Mouse (Mus musculus): Measurements from ENCODE around the gene Chn2. TPM values are rescaled to one million over a fixed set of nuclear protein-coding genes. Genes with fewer than 3 reads are reported as not detected.
"Not testable (repeated sequence)": the region's sequence is repeated elsewhere in the genome, so short reads cannot be mapped to it uniquely, and the experiment has no call there.

Gene Chn2
- polyA plus RNA-seq, 1 experiment from 2014 or later, result 10.6 TPM

DNA sequence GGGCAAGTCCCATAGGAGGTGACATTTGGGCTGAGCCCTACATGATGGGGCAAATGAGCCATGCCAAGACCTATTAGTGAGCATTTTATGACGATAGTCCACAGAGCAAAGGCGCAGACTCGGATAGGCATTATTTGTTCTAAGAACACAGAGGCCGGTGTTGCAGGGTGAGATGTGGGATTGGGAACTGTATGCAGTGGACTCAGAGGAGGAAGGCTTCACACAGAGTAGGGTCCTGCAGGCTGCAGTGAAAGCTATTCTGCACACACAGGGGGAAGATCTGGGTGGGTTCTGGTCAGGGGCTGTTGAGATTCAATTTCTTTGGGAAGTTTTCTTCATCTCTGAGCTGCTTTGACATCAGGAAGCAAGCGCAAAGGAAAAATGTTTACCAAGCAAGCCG lies 132.0 kb downstream of the Chn2 start:
- Histone ChIP-seq H3K27me3 (ENCODE audit: poor library complexity, severe bottlenecking) (no peaks in the 10 kb centered on the region), H3K27ac (no peak overlapping the region), H3K4me1 (peaks cover 30% of the 10 kb centered on the region), H3K9me3 (no peaks in the 10 kb centered on the region), H3K4me3 (no peak overlapping the region), H3K36me3 (replicated peaks) (no peaks in the 10 kb centered on the region)
- DNase-seq (ENCODE audit: extremely low spot score, low spot score), result no peak
- WGBS, result 90% methylated on average over 6 of the region's 6 CpGs

DNA sequence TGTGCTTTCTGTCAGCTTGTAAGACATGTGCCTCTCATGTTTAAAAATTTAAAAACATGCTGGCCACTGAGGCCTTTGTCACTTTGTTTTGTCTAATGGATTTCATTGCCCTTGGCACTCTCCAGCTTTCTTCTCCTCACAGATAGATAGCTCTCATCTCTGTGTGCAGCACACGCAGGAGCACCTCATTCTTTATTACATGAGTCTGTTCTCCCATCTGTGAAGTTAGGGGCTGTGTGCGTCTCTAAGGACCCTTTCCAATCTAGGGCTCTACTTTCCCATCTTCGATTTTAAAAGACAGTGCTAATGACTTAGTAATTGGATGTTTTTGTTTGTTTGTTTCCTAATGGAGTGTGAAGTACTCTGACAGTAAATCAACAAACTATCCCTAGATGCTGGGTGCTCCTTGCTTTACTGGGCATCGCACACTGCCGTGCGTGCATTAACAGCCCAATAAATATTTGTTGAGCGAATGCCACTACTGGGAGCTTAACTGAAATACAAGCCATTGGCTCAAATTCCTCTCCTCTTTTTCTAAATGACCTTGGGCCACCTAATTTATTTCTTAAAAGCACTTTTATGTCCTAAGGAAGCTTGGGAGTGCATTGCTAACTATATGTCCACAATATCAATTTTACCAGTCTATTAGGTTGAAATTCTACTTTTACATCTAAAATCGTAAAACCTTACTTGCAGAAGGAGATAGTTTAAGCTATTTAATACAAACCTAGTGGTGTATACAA lies 136.3 kb downstream of the Chn2 start:
- no peaks in the 10 kb centered on the region for H3K36me3 ChIP-seq (replicated peaks)
- H3K4me1 ChIP-seq, result peaks cover 12% of the 10 kb centered on the region
- no peak overlapping the region for H3K4me3 ChIP-seq
- no peaks in the 10 kb centered on the region for H3K27me3 ChIP-seq (ENCODE audit: poor library complexity, severe bottlenecking)
- WGBS, result 88% methylated on average over 8 of the region's 8 CpGs
- no peak for DNase-seq (ENCODE audit: extremely low spot score, low spot score)
- no peak overlapping the region for H3K27ac ChIP-seq
- no peaks in the 10 kb centered on the region for H3K9me3 ChIP-seq

DNA sequence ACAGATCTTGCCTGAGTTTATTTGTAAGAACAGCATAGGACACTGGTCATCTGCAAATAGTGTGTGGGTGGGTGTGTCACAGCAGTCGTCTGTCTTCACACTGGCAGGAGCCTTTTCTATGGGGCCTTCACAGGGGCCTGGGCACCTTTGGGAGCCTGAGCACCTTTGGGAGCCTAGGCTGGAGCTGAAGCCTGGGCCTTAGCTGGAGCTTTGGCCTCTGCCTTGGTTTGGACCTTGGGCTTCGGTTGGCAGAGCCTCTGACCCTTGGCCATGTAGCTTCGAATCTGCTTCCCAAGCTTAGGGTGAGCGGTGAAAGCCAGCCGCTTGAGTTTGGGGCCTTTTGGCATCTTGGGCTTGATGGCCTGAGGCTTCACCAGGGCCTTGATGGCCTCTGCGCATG lies 137.7 kb downstream of the Chn2 start:
- not testable (repeated sequence) for H3K27ac ChIP-seq; H3K36me3 ChIP-seq (replicated peaks); H3K27me3 ChIP-seq (ENCODE audit: poor library complexity, severe bottlenecking); H3K9me3 ChIP-seq; DNase-seq (ENCODE audit: extremely low spot score, low spot score); H3K4me1 ChIP-seq; H3K4me3 ChIP-seq
- 94% methylated on average over 6 of the region's 6 CpGs for WGBS

DNA sequence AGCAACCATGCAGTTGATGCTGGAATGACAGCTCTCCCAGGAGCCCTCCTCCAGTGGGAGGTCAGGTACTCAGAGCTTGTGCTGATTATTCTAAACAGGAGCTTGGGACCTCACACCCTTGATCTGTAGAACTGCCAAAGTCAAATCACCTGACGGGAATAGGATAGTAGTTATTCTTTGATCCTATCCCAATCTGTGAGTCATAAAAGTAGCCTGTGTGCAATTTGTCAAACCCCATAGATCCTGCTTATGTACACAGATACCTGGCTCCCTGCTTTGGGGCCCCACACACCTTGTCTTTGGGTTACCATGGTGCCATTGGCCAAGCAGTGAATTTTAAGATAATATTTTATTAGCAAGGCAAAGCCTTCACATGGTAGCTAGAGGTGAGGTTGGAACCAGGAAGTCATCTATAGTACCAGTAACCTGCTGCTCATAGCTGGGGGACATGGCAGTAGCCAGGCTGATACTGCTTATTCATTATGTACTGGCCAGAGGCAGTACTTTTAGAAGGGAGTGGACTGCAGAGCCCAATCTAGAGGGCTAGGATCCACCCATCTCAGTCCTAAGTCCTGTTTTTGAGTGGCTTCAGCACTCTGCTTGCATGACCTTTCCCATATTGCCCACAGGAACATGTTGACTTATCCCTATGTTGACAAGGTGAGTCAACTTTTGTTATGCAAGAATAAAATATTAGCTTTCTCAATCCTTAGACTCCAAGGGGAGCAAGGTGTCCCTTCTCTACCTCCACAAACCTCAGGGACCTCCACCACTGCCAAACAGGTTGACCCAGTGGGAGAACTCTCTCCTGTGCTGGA lies 139.9 kb downstream of the Chn2 start:
- WGBS, result 83% methylated on average over 1 of the region's 1 CpGs
- Histone ChIP-seq H3K4me3 (no peak overlapping the region), H3K9me3 (no peaks in the 10 kb centered on the region), H3K36me3 (replicated peaks) (no peaks in the 10 kb centered on the region), H3K4me1 (0 out of 2 replicates have a peak, but pooled peaks cover 3% of the 10 kb centered on the region), H3K27me3 (ENCODE audit: poor library complexity, severe bottlenecking) (no peaks in the 10 kb centered on the region), H3K27ac (no peak overlapping the region)
- DNase-seq (ENCODE audit: extremely low spot score, low spot score), result no peak

DNA sequence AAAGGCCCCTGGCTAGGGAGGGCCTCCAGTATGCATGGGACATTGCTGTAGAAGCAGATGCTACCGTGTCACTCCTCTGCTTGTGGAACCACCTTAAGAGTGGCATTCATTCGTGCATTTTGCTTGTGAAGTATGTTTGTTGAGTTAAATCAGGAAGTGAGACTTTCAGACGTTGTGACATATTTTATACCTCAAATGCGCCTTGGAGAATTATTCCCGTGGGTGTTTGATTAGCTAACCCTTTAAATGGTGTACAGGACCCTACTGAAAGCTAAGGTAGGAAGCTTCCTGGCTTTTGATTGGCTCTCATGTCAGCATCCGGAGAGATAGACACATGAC lies 140.5 kb downstream of the Chn2 start:
- Histone ChIP-seq H3K9me3 (no peaks in the 10 kb centered on the region), H3K4me3 (no peak overlapping the region)

DNA sequence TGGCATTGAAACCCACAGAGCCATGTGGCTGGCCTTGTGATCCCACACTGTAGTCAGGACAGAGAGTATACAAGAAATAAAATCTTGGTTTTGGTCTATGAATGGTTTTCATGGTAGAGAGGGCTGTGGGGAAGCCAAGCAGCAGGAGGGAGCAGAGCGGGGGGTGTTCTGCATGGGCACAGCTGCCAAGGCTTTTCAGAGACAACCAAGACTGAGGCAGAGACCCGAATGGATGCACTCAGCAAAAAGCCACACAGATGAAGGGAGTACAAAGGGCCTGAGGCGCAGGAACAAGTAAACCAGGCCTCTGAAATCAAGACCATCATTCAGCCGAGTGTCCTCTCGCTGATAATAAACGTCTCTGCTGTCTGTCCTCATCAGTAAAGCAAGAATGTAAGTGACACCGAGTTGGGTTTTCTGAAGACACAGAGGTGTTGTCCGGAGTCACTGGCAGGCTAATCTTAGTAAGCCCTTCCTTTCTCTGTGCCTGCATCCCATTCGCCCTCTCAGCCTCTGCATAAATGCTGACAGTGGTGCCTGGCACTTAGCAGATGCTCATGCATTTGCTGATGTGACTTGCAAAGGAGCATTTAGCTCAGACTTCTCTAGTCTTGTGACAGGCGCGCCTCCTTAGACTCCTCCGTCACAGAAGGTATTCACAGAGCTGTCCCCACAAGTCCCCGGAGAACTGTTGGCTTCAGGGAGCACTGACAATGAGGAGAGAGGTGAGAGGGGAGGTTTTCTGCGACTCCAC lies 144.6 kb downstream of the Chn2 start:
- no peaks in the 10 kb centered on the region for H3K9me3 ChIP-seq
- WGBS, result 69% methylated on average over 14 of the region's 14 CpGs
- 0 out of 2 replicates have a peak, but pooled peaks cover 5% of the 10 kb centered on the region for H3K4me1 ChIP-seq
- DNase-seq (ENCODE audit: extremely low spot score, low spot score), result no peak
- H3K4me3 ChIP-seq, result no peak overlapping the region
- H3K36me3 ChIP-seq (replicated peaks), result no peaks in the 10 kb centered on the region
- no peaks in the 10 kb centered on the region for H3K27me3 ChIP-seq (ENCODE audit: poor library complexity, severe bottlenecking)
- H3K27ac ChIP-seq, result no peak overlapping the region

More for the DNA sequence above, 140.5 kb downstream of the Chn2 start:
- 0 out of 2 replicates have a peak, but pooled peaks cover 5% of the 10 kb centered on the region for H3K4me1 ChIP-seq
- no peak overlapping the region for H3K27ac ChIP-seq
- H3K36me3 ChIP-seq (replicated peaks), result no peaks in the 10 kb centered on the region
- WGBS, result 90% methylated on average over 6 of the region's 6 CpGs
- DNase-seq (ENCODE audit: extremely low spot score, low spot score), result no peak
- H3K27me3 ChIP-seq (ENCODE audit: poor library complexity, severe bottlenecking), result no peaks in the 10 kb centered on the region

DNA sequence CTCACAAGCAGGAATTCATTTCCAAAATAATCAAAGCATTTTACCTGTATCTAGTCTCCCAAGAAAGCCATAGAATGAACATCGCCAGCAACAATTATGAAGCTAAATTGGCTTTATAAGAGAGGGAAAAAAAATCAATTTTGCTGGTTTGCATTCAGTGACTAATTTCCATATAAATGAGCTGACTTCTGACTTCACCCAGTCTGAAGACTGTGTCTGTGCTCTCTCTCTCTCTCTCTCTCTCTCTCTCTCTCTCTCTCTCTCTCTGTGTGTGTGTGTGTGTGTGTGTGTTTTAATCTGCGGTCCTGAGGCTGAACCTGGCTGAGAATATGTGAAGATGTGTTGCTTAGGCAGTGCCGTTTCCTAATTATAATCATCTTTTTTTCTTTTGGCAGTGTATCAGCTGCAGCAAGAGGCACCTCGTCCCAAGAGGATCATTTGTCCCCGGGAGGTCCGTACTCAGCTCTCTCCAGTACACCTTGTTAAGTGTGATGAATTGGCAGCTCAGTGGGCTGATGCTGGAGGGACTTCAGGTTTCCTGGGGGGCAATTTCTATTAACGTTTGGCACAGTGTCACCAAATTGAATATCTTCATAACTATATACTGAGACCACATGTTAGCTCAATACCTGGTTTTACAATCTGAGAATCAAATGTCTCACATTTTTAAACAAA lies 154.4 kb downstream of the Chn2 start:
- no peak for DNase-seq (ENCODE audit: extremely low spot score, low spot score)
- WGBS, result 70% methylated on average over 7 of the region's 7 CpGs
- no peak overlapping the region for H3K27ac ChIP-seq

DNA sequence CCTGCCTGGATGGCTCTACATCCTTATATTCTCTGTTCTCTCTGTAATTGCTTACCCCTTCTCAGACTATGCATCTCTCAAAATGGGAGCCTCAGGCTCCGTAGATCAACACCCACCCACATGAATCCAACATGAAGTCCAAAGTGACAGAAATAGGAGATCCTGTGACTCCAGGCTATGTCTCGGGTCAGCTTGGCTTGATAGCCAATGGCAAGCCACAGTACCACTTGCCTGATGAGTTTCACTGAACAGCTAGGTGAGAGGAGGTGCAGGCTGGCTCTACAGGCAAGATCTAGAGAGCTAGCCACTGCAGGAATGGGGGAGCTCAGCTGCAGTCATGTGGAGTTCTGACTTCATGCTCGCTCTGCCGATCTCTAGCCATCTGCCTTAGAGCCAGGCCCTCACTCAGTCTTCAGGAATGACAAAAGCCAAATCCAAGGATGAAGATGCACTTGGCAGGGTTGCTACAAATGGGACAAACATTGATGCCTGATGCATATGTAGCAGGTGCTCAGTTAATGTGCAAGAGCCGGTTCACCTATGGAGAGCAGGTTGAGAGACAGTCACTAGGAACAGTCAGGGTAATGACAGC lies 158.6 kb downstream of the Chn2 start:
- no peak overlapping the region for H3K4me3 ChIP-seq
- peaks cover 26% of the 10 kb centered on the region for H3K4me1 ChIP-seq
- H3K36me3 ChIP-seq (replicated peaks), result no peaks in the 10 kb centered on the region
- no peaks in the 10 kb centered on the region; the same call in 1 of the 2 replicates for H3K27me3 ChIP-seq (ENCODE audit: poor library complexity, severe bottlenecking)
- 92% methylated on average over 5 of the region's 5 CpGs for WGBS
- no peak overlapping the region for H3K27ac ChIP-seq
- no peaks in the 10 kb centered on the region for H3K9me3 ChIP-seq
- no peak for DNase-seq (ENCODE audit: extremely low spot score, low spot score)

More for the DNA sequence above, 154.4 kb downstream of the Chn2 start:
- Histone ChIP-seq H3K27me3 (ENCODE audit: poor library complexity, severe bottlenecking) (no peaks in the 10 kb centered on the region; the same call in 1 of the 2 replicates), H3K36me3 (replicated peaks) (no peaks in the 10 kb centered on the region), H3K9me3 (no peaks in the 10 kb centered on the region), H3K4me3 (no peak overlapping the region), H3K4me1 (0 out of 2 replicates have a peak, but pooled peaks cover 4% of the 10 kb centered on the region)

DNA sequence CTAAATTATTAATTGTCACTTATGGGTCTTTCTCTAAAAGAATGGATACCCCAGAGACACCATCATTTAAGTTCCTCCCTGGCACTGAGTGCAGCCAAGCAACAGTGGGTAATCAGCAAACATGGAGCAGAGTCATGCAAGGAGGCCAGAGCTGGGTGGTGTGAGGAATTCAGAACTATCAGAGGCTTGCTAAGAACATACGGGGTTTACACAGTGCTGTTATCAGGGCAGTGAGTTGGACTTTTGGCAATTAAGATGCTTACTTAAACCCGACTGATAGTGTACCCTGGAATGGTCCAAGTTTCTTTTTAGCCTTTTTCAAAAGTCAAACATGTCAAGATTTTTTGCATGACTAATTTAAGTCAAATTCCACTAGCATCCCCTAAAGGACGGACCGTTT lies 160.2 kb downstream of the Chn2 start:
- Histone ChIP-seq H3K9me3 (no peaks in the 10 kb centered on the region), H3K4me1 (peaks cover 24% of the 10 kb centered on the region), H3K4me3 (no peak overlapping the region), H3K27me3 (ENCODE audit: poor library complexity, severe bottlenecking) (peaks cover 10% of the 10 kb centered on the region; the same call in 1 of the 2 replicates), H3K36me3 (replicated peaks) (no peaks in the 10 kb centered on the region), H3K27ac (no peak overlapping the region)
- DNase-seq (ENCODE audit: extremely low spot score, low spot score), result no peak
- WGBS, result 51% methylated on average over 4 of the region's 4 CpGs

DNA sequence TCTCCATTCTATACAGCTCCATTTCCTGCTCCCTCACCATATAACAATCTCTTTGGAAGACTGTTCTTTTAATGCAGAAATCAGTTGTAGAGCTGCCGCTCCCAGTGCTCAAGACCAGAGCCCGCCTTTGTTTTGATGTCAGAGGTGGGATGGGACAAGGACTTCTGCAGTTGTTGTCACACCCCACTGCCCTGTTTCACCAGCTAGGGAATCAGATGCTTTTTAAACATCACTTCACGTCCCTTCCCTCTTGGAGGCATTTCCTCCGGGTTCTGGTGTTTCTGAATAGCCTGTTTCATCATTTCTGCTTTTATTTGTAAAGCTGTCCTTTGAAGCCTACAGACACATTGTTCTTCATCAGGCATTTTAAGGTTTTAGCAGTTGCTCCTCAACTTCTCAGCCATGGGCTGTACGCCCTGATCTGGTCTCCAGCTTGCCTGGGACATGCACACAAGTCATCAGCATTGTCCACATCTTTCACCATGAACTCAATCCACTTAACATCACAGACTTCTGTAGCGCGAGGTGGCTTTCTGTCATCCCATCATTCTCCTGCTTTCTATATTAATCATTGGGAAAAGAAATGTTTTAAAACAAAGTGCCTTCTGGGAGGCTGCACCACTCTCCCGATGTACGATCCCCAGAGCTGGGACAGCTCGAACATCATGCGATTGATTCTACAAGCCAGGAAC lies 160.8 kb downstream of the Chn2 start:
- H3K27me3 ChIP-seq (ENCODE audit: poor library complexity, severe bottlenecking), result peaks cover 10% of the 10 kb centered on the region

DNA sequence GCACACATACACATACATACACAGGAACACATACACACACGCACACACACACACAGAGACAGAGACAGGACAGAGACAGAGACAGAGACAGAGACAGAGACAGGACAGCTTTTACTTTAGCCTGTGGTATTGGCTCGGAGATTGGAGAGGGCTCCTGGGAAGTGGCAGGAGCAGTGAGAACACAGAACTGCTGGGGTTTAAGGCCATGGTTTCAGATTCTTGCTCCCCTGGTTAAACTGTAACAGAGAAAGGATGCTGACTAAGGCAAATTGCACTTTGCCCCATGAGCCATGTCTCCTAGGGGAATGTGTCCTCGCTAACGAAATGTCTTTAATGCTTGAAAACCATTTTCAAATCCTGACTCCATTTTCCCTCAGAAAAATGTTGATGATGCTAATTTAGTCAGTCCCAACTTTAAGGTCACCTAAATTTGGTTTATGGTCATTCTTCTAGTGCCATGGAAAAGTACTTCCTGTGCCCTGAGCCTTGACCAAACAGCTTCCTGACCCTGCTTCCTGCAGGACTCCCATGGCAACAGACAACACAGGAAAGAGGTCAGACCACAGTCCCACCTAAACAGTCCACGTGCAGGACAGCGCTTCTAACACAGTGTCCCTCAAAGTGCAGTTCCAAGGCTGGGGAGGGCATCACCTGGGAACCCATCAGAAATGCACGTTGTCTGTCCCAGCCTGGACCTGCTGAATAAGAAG lies 163.1 kb downstream of the Chn2 start:
- Histone ChIP-seq H3K4me3 (no peak overlapping the region), H3K9me3 (no peaks in the 10 kb centered on the region), H3K36me3 (replicated peaks) (no peaks in the 10 kb centered on the region), H3K4me1 (peaks cover 51% of the 10 kb centered on the region), H3K27ac (0 out of 2 replicates have a peak overlapping the region, but pooled peaks have one; percentile 35), H3K27me3 (ENCODE audit: poor library complexity, severe bottlenecking) (peaks cover 15% of the 10 kb centered on the region)
- DNase-seq (ENCODE audit: extremely low spot score, low spot score), result no peak
- WGBS, result 85% methylated on average over 7 of the region's 7 CpGs

More for the DNA sequence above, 160.8 kb downstream of the Chn2 start:
- no peak overlapping the region for H3K4me3 ChIP-seq
- 72% methylated on average over 11 of the region's 11 CpGs for WGBS
- H3K9me3 ChIP-seq, result no peaks in the 10 kb centered on the region
- no peaks in the 10 kb centered on the region for H3K36me3 ChIP-seq (replicated peaks)
- no peak for DNase-seq (ENCODE audit: extremely low spot score, low spot score)
- H3K27ac ChIP-seq, result no peak overlapping the region
- H3K4me1 ChIP-seq, result peaks cover 29% of the 10 kb centered on the region
